Mouse (Mus musculus) spleen, postnatal 4 days (tissue): ENCODE measurements around the gene Rpl21.

Source experiments
- DNase-seq, 2 experiments: peaks; one replicate each; pipeline ENCODE4 v3.0.0; 2022; ENCODE audit warnings: low spot score in 2 of 2

Rpl21 gene

GRCm38 (mm10) chr5:146832769-146833448 is at the start of gene Rpl21:
Gene Rpl21 (plus strand): TSS chr5:146832890.
- peak; percentile 90 to 96 for DNase-seq

GRCm38 (mm10) chr5:146783300-146783699 is 49.4 kb upstream of the Rpl21 start:
- no peak for DNase-seq

DNA sequence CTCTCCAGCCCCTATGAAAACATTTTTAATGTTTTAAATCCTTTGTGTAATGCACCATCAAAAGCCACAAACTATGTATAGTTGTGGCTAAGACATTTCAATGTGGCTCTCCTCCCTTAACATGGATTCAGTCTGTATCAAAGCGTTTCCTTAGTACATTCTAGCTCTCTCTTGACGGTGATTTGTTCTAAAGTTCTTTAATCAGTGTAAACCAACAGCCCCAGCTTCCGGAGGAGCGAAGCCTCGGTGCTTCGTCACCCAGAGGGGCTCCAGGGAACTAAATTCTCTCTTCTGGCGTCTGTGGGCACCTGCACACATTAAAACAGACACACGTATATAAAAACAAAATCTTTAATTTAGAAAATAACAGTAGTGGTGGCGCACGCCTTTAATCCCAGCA is 48.8 kb upstream of the Rpl21 start:
- DNase-seq = no peak

GRCm38 (mm10) chr5:146786123-146786522 is 46.6 kb upstream of the Rpl21 start:
- no peak for DNase-seq

DNA sequence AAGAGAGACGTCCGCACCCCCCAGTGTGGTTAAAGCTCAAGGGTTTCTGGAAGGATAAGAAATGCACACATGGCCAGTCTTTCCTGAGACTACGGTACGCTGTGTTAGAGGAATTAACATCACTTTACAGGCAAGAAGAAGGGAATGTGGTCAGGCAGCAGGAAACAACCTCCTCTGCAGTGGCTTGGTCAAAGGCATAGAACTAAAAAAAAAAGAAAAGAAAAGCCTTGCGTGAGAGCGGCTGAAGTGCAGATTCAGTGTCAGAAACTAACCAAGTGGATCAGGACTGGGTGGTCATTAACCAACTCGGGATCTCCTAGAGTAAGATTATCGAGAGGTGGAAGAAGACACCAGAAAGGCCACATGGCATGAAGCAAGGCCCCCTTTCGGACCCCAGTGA is 43.3 kb upstream of the Rpl21 start:
- DNase-seq = no peak

DNA sequence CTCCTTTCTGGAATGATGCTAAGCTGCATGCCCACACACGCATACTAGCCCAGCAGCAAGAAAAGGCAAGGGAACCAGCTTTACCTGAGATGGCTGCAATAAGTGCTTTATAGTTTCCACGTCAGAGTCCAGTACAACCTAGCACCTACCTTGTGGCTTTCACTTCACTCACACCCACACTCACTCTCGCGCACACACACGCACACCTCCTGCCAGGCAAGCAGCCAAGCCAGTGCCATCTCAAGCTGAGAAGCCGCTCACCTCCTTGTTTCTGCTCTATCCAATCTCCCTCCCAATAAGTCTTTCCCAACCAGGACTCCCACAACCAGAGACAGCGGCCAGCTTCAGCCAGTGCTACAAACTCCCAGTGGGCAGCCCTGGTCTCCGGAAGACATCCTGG is 41.7 kb upstream of the Rpl21 start:
- DNase-seq = no peak

DNA sequence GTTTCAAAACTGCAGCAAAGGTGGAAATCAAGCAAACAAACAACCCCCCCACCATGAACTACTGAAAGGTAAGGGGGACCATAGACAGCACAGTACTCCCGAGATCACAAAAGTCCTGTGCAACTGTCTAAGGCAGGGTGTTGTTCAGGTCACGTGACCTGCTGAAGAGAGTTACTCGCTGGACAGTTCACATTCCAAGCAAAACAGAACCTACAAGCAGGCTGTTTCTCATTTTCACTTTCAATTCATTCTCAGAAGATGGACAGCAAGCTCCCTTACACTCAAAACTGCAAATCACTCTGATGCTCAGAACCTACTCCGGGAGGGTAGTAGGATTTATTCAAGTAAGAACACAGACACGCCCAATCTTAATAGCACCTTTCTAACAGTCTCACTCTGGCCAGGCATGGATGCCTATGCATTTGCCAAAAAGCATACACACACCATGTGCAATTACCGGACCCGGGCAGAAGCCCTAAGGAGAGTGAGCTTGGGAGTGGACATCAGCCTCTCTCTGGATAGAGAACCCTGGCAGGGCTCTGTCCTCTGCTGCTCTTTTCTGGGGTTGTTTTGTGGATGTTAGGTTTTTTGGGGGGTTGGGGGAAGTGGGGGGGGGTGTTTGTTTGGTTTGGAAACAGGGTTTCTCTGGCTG is 40.4 kb upstream of the Rpl21 start:
- DNase-seq = no peak

DNA sequence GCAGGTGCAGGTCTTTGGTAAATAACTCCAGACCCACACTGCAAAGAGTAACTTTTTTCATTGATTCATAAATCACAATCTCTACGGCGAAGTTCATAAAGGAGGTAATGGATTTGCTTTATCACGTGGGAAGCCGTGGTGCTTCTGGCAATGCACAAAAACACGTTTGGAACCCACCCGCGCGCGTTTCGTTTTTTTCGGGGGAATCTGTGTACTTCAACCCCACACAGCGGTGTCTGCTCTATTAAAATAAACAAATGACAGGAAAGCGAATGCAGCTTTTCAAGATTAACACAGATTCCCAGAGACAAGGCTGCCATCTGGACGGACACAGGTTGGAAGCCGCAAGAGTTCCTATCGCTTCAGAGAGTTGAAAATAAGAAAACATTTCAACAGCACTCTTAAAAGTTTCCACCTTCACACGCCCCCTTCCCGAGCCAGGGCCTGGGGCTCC is 39.0 kb upstream of the Rpl21 start:
- DNase-seq = no peak

DNA sequence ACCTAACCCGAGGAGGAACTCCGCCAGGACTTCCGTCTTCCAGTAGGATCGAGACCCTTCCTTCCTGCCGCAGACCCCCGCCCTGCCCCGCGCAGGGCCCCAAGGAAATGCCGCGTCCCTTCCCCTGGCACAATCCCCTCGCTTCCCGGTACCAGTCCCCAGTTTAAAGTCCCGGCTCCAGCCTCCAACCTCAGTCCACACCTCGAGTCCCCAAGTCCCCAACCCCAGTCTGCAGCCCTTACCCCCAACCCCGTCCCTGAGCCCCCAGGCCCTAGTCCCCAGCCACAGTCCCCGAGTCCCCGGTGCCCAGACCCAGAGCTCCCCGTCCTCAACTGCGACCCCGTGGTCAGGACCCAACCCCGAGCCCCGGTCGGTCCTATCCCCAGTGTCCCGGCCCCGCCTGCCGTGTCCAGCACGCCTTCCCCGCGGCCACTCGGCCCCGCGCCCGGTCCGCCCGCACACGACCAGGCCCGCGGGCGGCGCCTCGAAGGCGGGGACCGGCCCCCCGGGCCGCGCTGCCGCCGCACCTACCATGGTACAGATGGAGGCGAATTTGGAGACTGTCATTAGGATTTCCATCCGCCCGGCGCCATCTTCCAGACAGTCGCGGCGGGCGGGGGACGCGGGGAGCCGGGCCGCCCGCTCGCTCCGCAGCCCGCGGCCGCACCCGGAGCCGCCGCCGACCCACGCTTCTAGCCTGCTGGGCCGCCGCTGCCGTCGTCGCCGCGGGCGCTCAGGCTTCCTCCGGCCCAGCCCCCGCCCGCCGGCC is 38.4 kb upstream of the Rpl21 start:
- peak; percentile 57 to 80 for DNase-seq

GRCm38 (mm10) chr5:146794853-146795252 is 37.8 kb upstream of the Rpl21 start, which contains the start of gene Usp12:
Gene Usp12 (minus strand): TSS chr5:146795006.
- DNase-seq = peak; percentile 99 to 100

- no peak for DNase-seq
Measured at GRCm38 (mm10) chr5:146795728-146796127, 37.0 kb upstream of the Rpl21 start.

DNA sequence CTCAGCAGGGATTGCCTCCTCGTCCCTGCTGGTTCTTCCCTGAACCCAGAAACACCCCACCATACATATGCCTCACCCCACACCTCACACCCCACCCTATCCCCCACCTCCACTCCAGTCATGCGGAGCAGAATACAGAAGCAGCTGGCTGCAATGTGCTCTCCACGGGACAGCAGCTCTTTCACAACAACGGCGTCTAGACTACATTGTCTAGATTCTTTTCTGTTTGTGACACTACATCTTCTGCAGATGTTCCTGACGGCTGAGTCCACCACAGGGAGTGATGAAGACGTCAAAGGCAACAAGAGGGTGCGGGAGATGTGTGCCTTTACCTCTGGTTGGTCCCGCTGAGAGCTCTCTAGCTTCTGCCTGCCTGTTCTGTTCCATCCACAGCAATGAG is 34.7 kb upstream of the Rpl21 start:
- no peak for DNase-seq

DNA sequence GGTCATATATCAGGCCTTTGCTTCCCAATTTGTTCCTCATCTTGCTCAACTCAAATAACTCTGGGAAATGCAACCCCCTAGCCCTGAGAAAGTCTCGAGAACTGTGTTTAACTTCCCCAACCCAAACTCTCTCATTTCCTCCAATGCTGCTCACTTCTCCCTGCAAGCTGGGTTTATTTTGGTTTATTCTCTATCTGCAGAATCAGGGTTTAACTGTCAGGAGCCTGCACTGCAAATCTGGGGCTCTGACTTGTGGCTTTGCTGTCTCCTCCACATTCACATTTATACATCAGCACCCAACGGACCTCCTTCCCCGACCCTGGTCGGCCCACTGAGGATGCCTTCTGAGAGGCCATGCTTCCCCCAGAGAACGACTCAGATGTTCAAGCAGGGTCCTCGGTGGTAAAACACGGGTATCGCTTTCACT is 26.7 kb upstream of the Rpl21 start:
- DNase-seq = no peak

DNA sequence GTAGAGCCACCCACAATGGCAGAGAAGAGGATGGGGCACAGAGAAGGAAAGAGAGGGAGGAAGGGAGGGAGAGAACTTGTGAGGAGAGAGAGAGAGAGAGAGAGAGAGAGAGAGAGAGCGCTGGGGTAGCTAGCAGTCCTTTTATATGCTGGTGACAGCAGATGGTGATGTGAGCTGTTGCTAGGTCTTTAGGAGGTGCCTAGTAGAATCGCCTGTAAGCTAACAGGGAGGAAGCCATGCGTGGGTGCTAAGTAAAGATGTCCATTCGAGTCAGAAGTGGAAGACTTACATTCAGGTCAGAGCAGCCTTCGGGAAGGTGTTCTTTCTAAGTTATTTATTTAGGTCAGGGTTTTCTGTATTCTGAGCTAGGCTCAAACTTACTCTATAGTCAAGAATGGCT is 22.7 kb upstream of the Rpl21 start:
- DNase-seq = no peak

DNA sequence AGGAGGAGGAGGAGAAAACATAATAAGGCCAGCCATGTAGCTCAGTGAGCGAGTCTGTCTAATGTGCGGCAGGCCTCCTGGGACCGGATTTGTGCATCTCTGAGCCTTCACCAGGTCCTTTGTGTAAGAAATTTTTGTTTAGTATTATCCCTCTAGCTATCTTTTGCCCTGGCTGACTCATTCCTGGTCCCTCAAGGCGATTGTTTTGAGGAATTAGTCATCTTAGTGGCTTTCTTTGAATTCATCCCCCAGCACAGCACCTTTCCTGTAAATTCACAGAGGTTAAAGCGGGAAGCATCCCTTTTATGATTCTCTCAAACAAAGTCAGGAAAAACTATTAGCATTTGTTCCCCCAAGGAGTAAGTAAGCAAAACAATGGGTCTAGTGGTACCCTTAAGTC is 19.8 kb upstream of the Rpl21 start:
- no peak for DNase-seq

DNA sequence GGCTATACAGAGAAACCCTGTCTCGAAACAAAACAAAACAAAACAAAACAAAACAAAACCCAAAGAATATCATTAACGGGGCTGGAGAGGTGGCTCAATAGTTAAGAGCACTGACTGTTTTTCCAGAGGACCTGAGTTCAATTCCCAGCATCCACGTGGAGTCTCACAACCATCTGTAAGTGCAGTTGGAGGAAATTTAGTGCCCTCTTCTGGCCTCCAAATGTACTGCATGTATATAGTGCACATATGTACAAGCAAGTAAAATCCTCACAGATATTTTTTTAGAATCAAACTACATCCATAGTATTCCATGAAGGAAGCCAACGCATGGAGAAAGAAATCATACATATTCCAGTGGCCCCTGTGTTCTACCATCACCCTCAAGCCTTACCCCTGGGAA is 19.3 kb upstream of the Rpl21 start:
- DNase-seq = no peak

GRCm38 (mm10) chr5:146815394-146815793 is 17.3 kb upstream of the Rpl21 start:
- no peak for DNase-seq

DNA sequence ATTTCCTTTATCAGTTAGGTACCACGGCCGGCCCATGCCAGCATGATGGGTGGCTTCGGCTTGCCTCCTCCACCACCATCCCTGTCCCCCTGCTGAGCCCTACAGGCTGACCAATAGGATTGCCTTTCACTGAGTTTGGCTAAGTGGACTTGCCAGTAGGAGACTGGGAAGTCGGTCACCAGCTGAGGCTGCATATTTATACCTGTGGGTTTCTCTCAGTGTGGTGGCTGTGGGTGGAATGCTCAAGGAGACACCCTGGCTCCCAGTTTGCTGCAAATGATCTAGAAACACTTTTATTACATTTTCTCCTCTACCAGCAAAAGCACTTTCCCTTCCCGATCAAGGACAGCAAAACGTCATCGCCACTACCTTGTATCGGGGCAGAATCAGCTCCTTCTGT is 15.1 kb upstream of the Rpl21 start:
- DNase-seq = no peak

DNA sequence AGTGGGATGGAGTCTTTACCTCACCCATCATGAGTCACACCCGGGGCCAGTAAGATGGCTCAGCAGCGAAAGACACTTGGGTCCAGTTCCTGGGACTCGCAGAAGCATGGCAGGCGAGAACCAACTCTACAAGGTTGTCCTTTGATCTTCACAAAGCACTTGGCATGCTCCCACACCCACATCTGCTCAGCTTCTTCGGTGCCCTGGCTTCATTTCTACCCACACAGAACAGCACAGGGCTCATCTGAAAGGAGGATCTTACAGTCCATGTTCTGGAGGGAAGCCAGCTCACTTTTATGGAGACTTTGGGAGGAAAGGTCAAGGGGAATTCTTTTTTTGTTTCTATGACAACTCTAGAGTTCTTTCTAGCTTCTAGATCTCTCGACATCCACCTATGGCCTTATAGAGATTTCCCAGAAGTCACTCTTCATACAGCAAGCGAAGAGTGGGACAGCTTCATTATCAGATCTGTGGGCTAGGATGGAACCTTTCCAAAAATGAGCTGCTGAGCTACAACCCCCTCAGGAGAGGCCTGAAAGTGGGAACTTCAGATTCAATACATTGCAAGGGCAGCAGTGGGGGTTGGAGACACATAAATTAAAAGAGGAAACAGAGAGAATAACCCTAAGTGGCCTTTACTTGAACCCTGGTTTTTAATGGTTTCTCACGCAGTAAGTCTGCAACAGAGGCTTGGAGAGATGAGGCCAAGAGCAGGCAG is 13.6 kb upstream of the Rpl21 start:
- DNase-seq = no peak

DNA sequence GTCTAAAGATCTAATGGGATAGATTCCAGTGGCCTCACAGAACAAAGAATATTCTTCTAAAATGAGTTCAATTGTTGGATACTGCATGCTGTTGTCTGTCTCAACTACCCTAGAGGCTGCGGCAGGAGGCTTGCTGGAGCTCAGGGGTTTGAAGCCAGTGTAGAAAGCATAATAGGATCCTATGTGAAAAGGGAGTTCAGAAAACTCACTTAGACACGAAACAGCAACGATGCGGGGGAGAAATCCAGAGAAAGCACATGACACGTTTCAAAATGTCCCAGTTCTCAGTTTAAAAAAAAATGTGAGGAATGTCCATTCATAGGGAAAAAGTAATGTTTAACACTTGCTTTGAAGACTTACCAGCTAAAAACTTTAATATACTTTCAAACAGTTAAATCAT is 9.7 kb upstream of the Rpl21 start:
- no peak for DNase-seq

GRCm38 (mm10) chr5:146829528-146829927 is 3.2 kb upstream of the Rpl21 start:
- peak in 1 of 2 experiments; percentile 41 for DNase-seq

GRCm38 (mm10) chr5:146832435-146832768 is 288 bp upstream of the Rpl21 start:
- DNase-seq = no peak
